Mouse (Mus musculus) forebrain, postnatal 0 days (tissue): Measurements from ENCODE around the gene Cyp1a1. TPM values are rescaled to one million over a fixed set of nuclear protein-coding genes. Genes with fewer than 3 reads are reported as not detected.

ENCODE experiments used
- ATAC-seq: fragments of 200-750 bp; cut with Nextera tagmentation; 2 replicates; pipeline ENCODE4 v1.8.0; 2017; ENCODE audit warnings: mild to moderate bottlenecking, moderate library complexity
- DNase-seq: peaks from one replicate; pipeline ENCODE4 v3.0.0-alpha.2; 2015
- H3K27ac ChIP-seq: fragments of 300-500 bp; sonication (generic); 2 replicates; pipeline ENCODE4 v1.5.1; 2014; ENCODE audit warnings: low read depth, mild to moderate bottlenecking, antibody characterized with exemption, low read length, moderate library complexity, mixed read lengths
- H3K27me3 ChIP-seq: fragments of 300-500 bp; sonication (generic); 2 replicates; pipeline ENCODE4 v1.6.1; 2014; ENCODE audit warnings: mild to moderate bottlenecking, low read length, mixed read lengths; ENCODE audit not compliant: insufficient read depth
- H3K36me3 ChIP-seq: fragments of 300-500 bp; sonication (generic); 2 replicates; pipeline ENCODE4 v1.6.1; 2014; ENCODE audit warnings: mild to moderate bottlenecking, moderate library complexity; ENCODE audit not compliant: insufficient read depth
- H3K4me1 ChIP-seq: fragments of 300-500 bp; sonication (generic); 2 replicates; pipeline ENCODE4 v1.6.1; 2014; ENCODE audit warnings: antibody characterized with exemption; ENCODE audit not compliant: insufficient read depth
- H3K4me2 ChIP-seq: fragments of 300-500 bp; sonication (generic); 2 replicates; pipeline ENCODE4 v1.6.1; 2014; ENCODE audit warnings: low read depth, mild to moderate bottlenecking, moderate library complexity
- H3K4me3 ChIP-seq: fragments of 300-500 bp; sonication (generic); 2 replicates; pipeline ENCODE4 v1.5.1; 2014; ENCODE audit warnings: low read depth, low read length, mixed read lengths
- H3K9ac ChIP-seq: fragments of 300-500 bp; sonication (generic); 2 replicates; pipeline ENCODE4 v1.6.1; 2014; ENCODE audit warnings: mild to moderate bottlenecking
- H3K9me3 ChIP-seq: fragments of 300-500 bp; sonication (generic); 2 replicates; pipeline ENCODE4 v1.6.1; 2016; ENCODE audit warnings: low read length
- CTCF ChIP-seq: sonication (generic); IDR thresholded peaks from 2 replicates; pipeline ENCODE4 v1.5.1; 2016; ENCODE audit warnings: antibody characterized with exemption, control low read depth, low read depth
- WGBS: fragments of 180-500 bp; shearing (Covaris S2); extraction: QIAGEN DNeasy Blood & Tissue Kit; methylation state at CpG from one replicate; pipeline ENCODE4 v1.1.7; 2014; 5-methylcytosine and 5-hydroxymethylcytosine counted together
- polyA plus RNA-seq: library from polyadenylated mRNA; unstranded; fragments of >200 nt; fragmentation: Nextera tagmentation; extraction: Ambion mirVana; gene quantifications from 2 replicates; pipeline ENCODE4 v1.2.1, GENCODE M21; 2015
- total RNA-seq: library from RNA; depleted of rRNA; stranded (reverse); fragments of >200 nt; gene quantifications from 2 replicates; pipeline ENCODE4 v1.2.3, GENCODE M21; 2014

Gene Cyp1a1
- total and polyA plus RNA-seq, 2 experiments from 2014 or later, result 0.42 to 0.67 TPM

- Histone ChIP-seq H3K4me1 (no peaks in the 10 kb centered on the region), H3K9me3 (no peaks in the 10 kb centered on the region), H3K4me3 (no peak within 1 kb of the TSS), H3K36me3 (no peaks in the 10 kb centered on the region), H3K27ac (no peak within 1 kb of the TSS), H3K27me3 (no peaks in the 10 kb centered on the region), H3K9ac (no peak within 1 kb of the TSS), H3K4me2 (no peak within 1 kb of the TSS)
- WGBS, result 81% methylated on average over 5 of the region's 5 CpGs
- no peak for TF ChIP-seq CTCF
- no peak for ATAC-seq
- DNase-seq, result no peak
These were observed 4.2 kb upstream of the Cyp1a1 start, which contains the start of gene Cyp1a2 for GRCm38 (mm10) chr9:57683520-57683919. Gene Cyp1a2, minus strand, starts transcription at chr9:57683703.

- Histone ChIP-seq H3K9me3 (no peaks in the 10 kb centered on the region), H3K4me1 (no peaks in the 10 kb centered on the region), H3K27me3 (no peaks in the 10 kb centered on the region), H3K36me3 (no peaks in the 10 kb centered on the region), H3K4me2 (no peak overlapping the region), H3K9ac (no peak overlapping the region), H3K27ac (no peak overlapping the region), H3K4me3 (no peak overlapping the region)
- TF ChIP-seq CTCF, result no peak
- ATAC-seq (no peak), DNase-seq (no peak)
- WGBS, result 93% methylated on average over 5 of the region's 5 CpGs
These were observed 1.7 kb upstream of the Cyp1a1 start for GRCm38 (mm10) chr9:57686011-57686410.

GRCm38 (mm10) chr9:57688158-57688557 lies 430 bp downstream of the Cyp1a1 start:
- peak; percentile 24; the same call in 1 of the 2 replicates for TF ChIP-seq CTCF
- no peak for DNase-seq
- 55% methylated on average over 2 of the region's 2 CpGs for WGBS

GRCm38 (mm10) chr9:57688606-57689005 lies 878 bp downstream of the Cyp1a1 start:
- WGBS, result 91% methylated on average over 2 of the region's 2 CpGs
- H3K36me3 ChIP-seq, result no peaks in the 10 kb centered on the region
- no peaks in the 10 kb centered on the region for H3K27me3 ChIP-seq
- DNase-seq (no peak), ATAC-seq (no peak)
- no peaks in the 10 kb centered on the region for H3K4me1 ChIP-seq
- H3K9ac ChIP-seq, result no peak overlapping the region
- no peak overlapping the region for H3K4me3 ChIP-seq
- no peak overlapping the region for H3K4me2 ChIP-seq
- no peaks in the 10 kb centered on the region for H3K9me3 ChIP-seq
- TF ChIP-seq CTCF, result no peak
- H3K27ac ChIP-seq, result no peak overlapping the region

More at GRCm38 (mm10) chr9:57688158-57688557, 430 bp downstream of the Cyp1a1 start:
- Histone ChIP-seq H3K4me1 (no peaks in the 10 kb centered on the region), H3K27ac (no peak overlapping the region), H3K27me3 (no peaks in the 10 kb centered on the region), H3K4me3 (no peak overlapping the region), H3K9me3 (no peaks in the 10 kb centered on the region), H3K9ac (no peak overlapping the region), H3K4me2 (no peak overlapping the region), H3K36me3 (no peaks in the 10 kb centered on the region)
- no peak for ATAC-seq

- ATAC-seq (no peak), DNase-seq (no peak)
- H3K4me2 ChIP-seq, result no peak overlapping the region
- H3K9ac ChIP-seq, result no peak overlapping the region
- TF ChIP-seq CTCF, result no peak
- no peaks in the 10 kb centered on the region for H3K9me3 ChIP-seq
- H3K27me3 ChIP-seq, result no peaks in the 10 kb centered on the region
- no peaks in the 10 kb centered on the region for H3K36me3 ChIP-seq
- no peak overlapping the region for H3K4me3 ChIP-seq
- no peak overlapping the region for H3K27ac ChIP-seq
- H3K4me1 ChIP-seq, result 0 out of 2 replicates have a peak, but pooled peaks cover 5% of the 10 kb centered on the region
- WGBS, result 85% methylated on average over 2 of the region's 2 CpGs
These were observed 6.4 kb downstream of the Cyp1a1 start for GRCm38 (mm10) chr9:57694108-57694507.

- 0 out of 2 replicates have a peak, but pooled peaks have one; percentile 8 for TF ChIP-seq CTCF
- H3K4me1 ChIP-seq, result 0 out of 2 replicates have a peak, but pooled peaks cover 5% of the 10 kb centered on the region
- under 1% methylated on average over 42 of the region's 42 CpGs for WGBS
- ATAC-seq (peak; percentile 92), DNase-seq (peak; percentile 90)
- H3K9me3 ChIP-seq, result no peaks in the 10 kb centered on the region
- no peaks in the 10 kb centered on the region for H3K36me3 ChIP-seq
- H3K4me3 ChIP-seq, result peak overlapping the region; percentile 48
- peak overlapping the region; percentile 71 for H3K27ac ChIP-seq
- H3K4me2 ChIP-seq, result peak overlapping the region; percentile 77
- H3K9ac ChIP-seq, result peak overlapping the region; percentile 70
- H3K27me3 ChIP-seq, result no peaks in the 10 kb centered on the region
These were observed 8.9 kb downstream of the Cyp1a1 start for GRCm38 (mm10) chr9:57696380-57697285.

- ATAC-seq (no peak), DNase-seq (no peak)
- Histone ChIP-seq H3K9me3 (no peaks in the 10 kb centered on the region), H3K4me3 (no peak overlapping the region), H3K27me3 (no peaks in the 10 kb centered on the region), H3K36me3 (no peaks in the 10 kb centered on the region), H3K4me2 (peak overlapping the region; percentile 77), H3K27ac (no peak overlapping the region), H3K4me1 (0 out of 2 replicates have a peak, but pooled peaks cover 5% of the 10 kb centered on the region), H3K9ac (no peak overlapping the region)
- 16% methylated on average over 4 of the region's 4 CpGs for WGBS
- no peak for TF ChIP-seq CTCF
These were observed 9.7 kb downstream of the Cyp1a1 start for GRCm38 (mm10) chr9:57697380-57697779.
